Mouse (Mus musculus) cerebellum, adult 2 months (tissue): ENCODE measurements around the gene Numb. TPM values are rescaled to one million over a fixed set of nuclear protein-coding genes. Genes with fewer than 3 reads are reported as not detected.

Experiments
- DNase-seq, 2 experiments: peaks; one replicate each; pipeline ENCODE4 v3.0.0; 2021
- H3K27ac ChIP-seq: fragments of 200-500 bp; 2 replicates; pipeline ENCODE4 v1.5.1; 2012; ENCODE audit warnings: low read length, control low read depth, inconsistent platforms; ENCODE audit not compliant: insufficient read depth
- H3K27me3 ChIP-seq: fragments of 200-500 bp; 2 replicates; pipeline ENCODE4 v1.6.1; 2012; ENCODE audit warnings: inconsistent platforms, mild to moderate bottlenecking, low read length, moderate library complexity; ENCODE audit not compliant: control insufficient read depth, insufficient read depth
- H3K4me1 ChIP-seq: fragments of 200-500 bp; 2 replicates; pipeline ENCODE4 v1.6.1; 2011; ENCODE audit warnings: low read length; ENCODE audit not compliant: control insufficient read depth, insufficient read depth
- H3K4me3 ChIP-seq: fragments of 200-500 bp; replicated peaks from 2 replicates; pipeline ENCODE3; 2011; ENCODE audit warnings: mild to moderate bottlenecking, low read depth, low read length, control low read depth; ENCODE audit not compliant: insufficient read depth
- CTCF ChIP-seq: fragments of 200-500 bp; IDR thresholded peaks from 2 replicates; pipeline ENCODE4 v1.5.1; 2011; ENCODE audit warnings: low read depth, mild to moderate bottlenecking, control low read depth, low read length, moderate library complexity, borderline replicate concordance; ENCODE audit not compliant: insufficient read depth
- POLR2A ChIP-seq: fragments of 200-500 bp; IDR thresholded peaks from 2 replicates; pipeline ENCODE4 v1.6.1; 2011; ENCODE audit warnings: low read length, control low read depth, borderline replicate concordance; ENCODE audit not compliant: insufficient read depth
- WGBS: fragments of 180-500 bp; shearing (Covaris S2); methylation state at CpG from one replicate; pipeline ENCODE4 v1.1.7; 2018; 5-methylcytosine and 5-hydroxymethylcytosine counted together
- polyA plus RNA-seq: library from polyadenylated mRNA; depleted of rRNA; stranded (reverse); fragments of >200 nt; gene quantifications from 2 replicates; pipeline ENCODE4 v1.2.3, GENCODE M21; 2012

Gene Numb
- polyA plus RNA-seq, 1 experiment: 54.5 TPM

GRCm38 (mm10) chr12:83770418-83771256, 151.1 kb downstream of the Numb start:
- Histone ChIP-seq H3K27ac (no peak overlapping the region), H3K27me3 (no peaks in the 10 kb centered on the region), H3K4me1 (peaks cover 5% of the 10 kb centered on the region; the same call in 1 of the 2 replicates), H3K4me3 (no peak overlapping the region)
- WGBS: 10% methylated on average over 25 of the region's 25 CpGs
- DNase-seq: peak; percentile 32 to 33
- TF ChIP-seq CTCF (peak; percentile 63), POLR2A (no peak)

- DNase-seq: no peak
- no peaks in the 10 kb centered on the region for H3K27me3 ChIP-seq
- peaks cover 3% of the 10 kb centered on the region; the same call in 1 of the 2 replicates for H3K4me1 ChIP-seq
- TF ChIP-seq POLR2A: no peak
- TF ChIP-seq CTCF: no peak
- H3K4me3 ChIP-seq: no peak overlapping the region
- WGBS: 88% methylated on average over 14 of the region's 14 CpGs
- H3K27ac ChIP-seq: no peak overlapping the region
Observed at GRCm38 (mm10) chr12:83768235-83768899, 153.4 kb downstream of the Numb start.

GRCm38 (mm10) chr12:83767833-83768232, 153.9 kb downstream of the Numb start:
- Histone ChIP-seq H3K4me1 (peaks cover 3% of the 10 kb centered on the region; the same call in 1 of the 2 replicates), H3K27ac (no peak overlapping the region), H3K27me3 (no peaks in the 10 kb centered on the region), H3K4me3 (no peak overlapping the region)
- 68% methylated on average over 9 of the region's 9 CpGs for WGBS
- TF ChIP-seq POLR2A (no peak), CTCF (no peak)
- DNase-seq: no peak

GRCm38 (mm10) chr12:83765965-83766603, 155.7 kb downstream of the Numb start:
- no peaks in the 10 kb centered on the region for H3K27me3 ChIP-seq
- H3K27ac ChIP-seq: no peak overlapping the region
- H3K4me3 ChIP-seq: no peak overlapping the region
- H3K4me1 ChIP-seq: peaks cover 3% of the 10 kb centered on the region; the same call in 1 of the 2 replicates
- WGBS: 86% methylated on average over 13 of the region's 13 CpGs
- TF ChIP-seq CTCF (no peak), POLR2A (no peak)
- no peak for DNase-seq

- no peak overlapping the region for H3K4me3 ChIP-seq
- no peak overlapping the region for H3K27ac ChIP-seq
- DNase-seq: no peak
- TF ChIP-seq CTCF (no peak), POLR2A (no peak)
- WGBS: 90% methylated on average over 10 of the region's 10 CpGs
- peaks cover 3% of the 10 kb centered on the region; the same call in 1 of the 2 replicates for H3K4me1 ChIP-seq
- H3K27me3 ChIP-seq: no peaks in the 10 kb centered on the region
Observed at GRCm38 (mm10) chr12:83764519-83764918, 157.2 kb downstream of the Numb start.

GRCm38 (mm10) chr12:83764044-83764365, 157.7 kb downstream of the Numb start:
- H3K27me3 ChIP-seq: no peaks in the 10 kb centered on the region
- peak overlapping the region; percentile 9 for H3K4me3 ChIP-seq
- H3K4me1 ChIP-seq: peaks cover 3% of the 10 kb centered on the region; the same call in 1 of the 2 replicates
- TF ChIP-seq CTCF (no peak), POLR2A (no peak)
- WGBS: 16% methylated on average over 14 of the region's 14 CpGs
- H3K27ac ChIP-seq: no peak overlapping the region
- no peak for DNase-seq

GRCm38 (mm10) chr12:83763311-83764043, 158.3 kb downstream of the Numb start, which contains the start of gene Papln:
Gene Papln, plus strand, starts transcription at chr12:83763634.
- peak in 1 of 2 experiments; percentile 34 for DNase-seq
- 12% methylated on average over 30 of the region's 31 CpGs for WGBS
- H3K4me1 ChIP-seq: peaks cover 3% of the 10 kb centered on the region; the same call in 1 of the 2 replicates
- H3K27me3 ChIP-seq: no peaks in the 10 kb centered on the region
- no peak within 1 kb of the TSS for H3K27ac ChIP-seq
- TF ChIP-seq CTCF: no peak
- TF ChIP-seq POLR2A: no peak
- peak within 1 kb of the TSS; percentile 34 for H3K4me3 ChIP-seq
